Mouse (Mus musculus): ENCODE measurements at regions not wholly inside any gene's neighbourhood (a gene's known extent, or its start where the extent isn't known, plus 50 kb on each side); places are given as distances from the start of the nearest gene placed in this dataset.

- DNase-seq (ENCODE audit: low spot score in 2 of 2) = no peak
Measured at GRCm38 (mm10) chr6:117104047-117104446, 64.3 kb upstream of the Cxcl12 start.

- DNase-seq (ENCODE audit: low spot score in 2 of 2) = no peak
Measured at GRCm38 (mm10) chr6:117104463-117104862, 63.9 kb upstream of the Cxcl12 start.

GRCm38 (mm10) chr6:117105182-117105589 is 63.1 kb upstream of the Cxcl12 start:
- DNase-seq (ENCODE audit: low spot score in 2 of 2) = no peak

- no peak for DNase-seq (ENCODE audit: low spot score in 2 of 2)
Measured at GRCm38 (mm10) chr6:117110291-117110690, 58.0 kb upstream of the Cxcl12 start.

- DNase-seq (ENCODE audit: low spot score in 2 of 2) = no peak
Measured at GRCm38 (mm10) chr6:117114859-117115258, 53.5 kb upstream of the Cxcl12 start.

- peak in 1 of 2 experiments; percentile 11 for DNase-seq (ENCODE audit: low spot score in 2 of 2)
Measured at GRCm38 (mm10) chr6:117118081-117118480, 50.3 kb upstream of the Cxcl12 start.
